Mouse (Mus musculus) myocyte (in vitro differentiated cells): ENCODE results near the gene Melk. TPM values are rescaled to one million over a fixed set of nuclear protein-coding genes. Genes with fewer than 3 reads are reported as not detected.

Experiments
- H3K27me3 ChIP-seq: one replicate; pipeline ENCODE4 v1.6.1; 2011; ENCODE audit not compliant: control insufficient read depth, insufficient read depth, insufficient read length
- H3K36me3 ChIP-seq: one replicate; pipeline ENCODE4 v1.6.1; 2011; ENCODE audit not compliant: control insufficient read depth, insufficient read depth
- H3K4me2 ChIP-seq: one replicate; pipeline ENCODE4 v1.6.1; 2011; ENCODE audit warnings: low read depth, control low read depth
- H3K4me3 ChIP-seq: one replicate; pipeline ENCODE4 v1.5.1; 2011; ENCODE audit warnings: mild to moderate bottlenecking, control low read depth, moderate library complexity
- H3K79me2 ChIP-seq: one replicate; pipeline ENCODE4 v1.6.1; 2011; ENCODE audit not compliant: control insufficient read depth, insufficient read depth
- H3ac ChIP-seq: one replicate; pipeline ENCODE4 v1.6.1; 2011; ENCODE audit not compliant: control insufficient read depth, insufficient read length
- CEBPB ChIP-seq: IDR thresholded peaks from 2 replicates; pipeline ENCODE4 v1.6.1; 2011; ENCODE audit warnings: mild to moderate bottlenecking, moderate library complexity; ENCODE audit not compliant: poor library complexity, insufficient read depth, severe bottlenecking
- E2F4 ChIP-seq: IDR thresholded peaks from one replicate; pipeline ENCODE4 v1.6.1; 2011; ENCODE audit warnings: mild to moderate bottlenecking, control low read depth, moderate library complexity; ENCODE audit not compliant: insufficient read depth
- MAX ChIP-seq: IDR thresholded peaks from one replicate; pipeline ENCODE4 v1.6.1; 2011; ENCODE audit warnings: low read depth, mild to moderate bottlenecking, control low read depth
- MYOD1 ChIP-seq, 3 experiments: IDR thresholded peaks; one replicate each; pipeline ENCODE4 v1.6.1; 2011; ENCODE audit warnings: control low read depth in 2 of 3, low read depth in 2 of 3, mild to moderate bottlenecking in 2 of 3, moderate library complexity in 1 of 3; ENCODE audit not compliant: insufficient read length in 2 of 3, control insufficient read depth in 1 of 3
- MYOG ChIP-seq, 3 experiments: IDR thresholded peaks; one replicate each; pipeline ENCODE4 v1.6.1; 2011; ENCODE audit warnings: control low read depth in 2 of 3, low read depth in 2 of 3, mild to moderate bottlenecking in 2 of 3; ENCODE audit not compliant: insufficient read length in 2 of 3, control insufficient read depth in 1 of 3, insufficient read depth in 1 of 3
- POLR2A ChIP-seq: IDR thresholded peaks from one replicate; pipeline ENCODE4 v1.6.1; 2011; ENCODE audit warnings: low read depth, mild to moderate bottlenecking, control low read depth, moderate library complexity; ENCODE audit not compliant: insufficient read length
- POLR2AphosphoS2 ChIP-seq: IDR thresholded peaks from one replicate; pipeline ENCODE4 v1.6.1; 2011; ENCODE audit warnings: low read depth, control low read depth; ENCODE audit not compliant: insufficient read length
- REST ChIP-seq: IDR thresholded peaks from one replicate; pipeline ENCODE4 v1.6.1; 2011; ENCODE audit warnings: mild to moderate bottlenecking, control low read depth, moderate library complexity; ENCODE audit not compliant: insufficient read depth, insufficient read length
- SRF ChIP-seq: IDR thresholded peaks from one replicate; pipeline ENCODE4 v1.6.1; 2011; ENCODE audit warnings: low read depth; ENCODE audit not compliant: control insufficient read depth, insufficient read length
- TCF12 ChIP-seq: IDR thresholded peaks from one replicate; pipeline ENCODE4 v1.6.1; 2011; ENCODE audit warnings: mild to moderate bottlenecking, control low read depth; ENCODE audit not compliant: poor library complexity, insufficient read depth, severe bottlenecking
- TCF3 ChIP-seq: IDR thresholded peaks from one replicate; pipeline ENCODE4 v1.6.1; 2011; ENCODE audit warnings: low read depth, control low read depth; ENCODE audit not compliant: insufficient read length
- USF1 ChIP-seq: IDR thresholded peaks from one replicate; pipeline ENCODE4 v1.6.1; 2011; ENCODE audit warnings: low read depth, mild to moderate bottlenecking, control low read depth, moderate library complexity
- polyA plus RNA-seq: library from polyadenylated mRNA; unstranded; fragments of >200 nt; fragmentation: generic; extraction: Trizol; gene quantifications from one replicate; pipeline ENCODE4 v1.2.1, GENCODE M21; 2012; ENCODE audit warnings: missing spikeins

The Melk gene
- polyA plus RNA-seq, 1 experiment = 8.9 TPM

- H3K27me3 ChIP-seq = no peaks in the 10 kb centered on the region
- no peak overlapping the region for H3K4me2 ChIP-seq
- no peak overlapping the region for H3K4me3 ChIP-seq
- TF ChIP-seq TCF12 = no peak
- TF ChIP-seq E2F4 = no peak
- TF ChIP-seq SRF = no peak
- TF ChIP-seq MYOG (IDR thresholded peaks at IDR 0.05; ENCODE audit: control insufficient read depth in 1 of 3, insufficient read depth in 1 of 3, insufficient read length in 2 of 3, low read depth in 2 of 3) = no peak
- TF ChIP-seq POLR2AphosphoS2 = no peak
- TF ChIP-seq TCF3 = no peak
- no peak for TF ChIP-seq POLR2A
- no peak overlapping the region for H3ac ChIP-seq
- peaks cover 21% of the 10 kb centered on the region for H3K79me2 ChIP-seq
- peaks cover 8% of the 10 kb centered on the region for H3K36me3 ChIP-seq
These were observed 5.9 kb downstream of the Melk start for GRCm38 (mm10) chr4:44306585-44306984.

GRCm38 (mm10) chr4:44310429-44310828, 9.8 kb downstream of the Melk start:
- H3K79me2 ChIP-seq = no peaks in the 10 kb centered on the region
- TF ChIP-seq CEBPB = no peak
- TF ChIP-seq MAX = no peak
- TF ChIP-seq TCF3 = no peak
- no peak for TF ChIP-seq USF1
- TF ChIP-seq MYOD1 (IDR thresholded peaks at IDR 0.05; ENCODE audit: control insufficient read depth in 1 of 3, insufficient read length in 2 of 3, low read depth in 2 of 3) = no peak
- TF ChIP-seq SRF = no peak
- no peak for TF ChIP-seq REST
- TF ChIP-seq POLR2AphosphoS2 = no peak
- TF ChIP-seq POLR2A = no peak
- TF ChIP-seq MYOG (IDR thresholded peaks at IDR 0.05; ENCODE audit: control insufficient read depth in 1 of 3, insufficient read depth in 1 of 3, insufficient read length in 2 of 3, low read depth in 2 of 3) = no peak
- TF ChIP-seq E2F4 = no peak
- TF ChIP-seq TCF12 = no peak
- no peak overlapping the region for H3K4me3 ChIP-seq
- H3K36me3 ChIP-seq = peaks cover 10% of the 10 kb centered on the region
- H3K27me3 ChIP-seq = no peaks in the 10 kb centered on the region
- no peak overlapping the region for H3K4me2 ChIP-seq
- no peak overlapping the region for H3ac ChIP-seq

- no peak overlapping the region for H3ac ChIP-seq
- no peak overlapping the region for H3K4me2 ChIP-seq
- TF ChIP-seq E2F4 (no peak), POLR2AphosphoS2 (no peak), USF1 (no peak), TCF3 (no peak), SRF (no peak), REST (no peak), TCF12 (no peak), CEBPB (no peak), MAX (no peak), MYOG (IDR thresholded peaks at IDR 0.05; ENCODE audit: control insufficient read depth in 1 of 3, insufficient read depth in 1 of 3, insufficient read length in 2 of 3, low read depth in 2 of 3) (no peak), POLR2A (no peak), MYOD1 (IDR thresholded peaks at IDR 0.05; ENCODE audit: control insufficient read depth in 1 of 3, insufficient read length in 2 of 3, low read depth in 2 of 3) (no peak)
- H3K79me2 ChIP-seq = no peaks in the 10 kb centered on the region
- H3K27me3 ChIP-seq = no peaks in the 10 kb centered on the region
- peaks cover 8% of the 10 kb centered on the region for H3K36me3 ChIP-seq
- H3K4me3 ChIP-seq = no peak overlapping the region
These were observed 10.2 kb downstream of the Melk start for GRCm38 (mm10) chr4:44310911-44311310.

GRCm38 (mm10) chr4:44316270-44316809, 15.7 kb downstream of the Melk start:
- Histone ChIP-seq H3K79me2 (no peaks in the 10 kb centered on the region), H3ac (no peak overlapping the region), H3K27me3 (no peaks in the 10 kb centered on the region), H3K4me2 (no peak overlapping the region), H3K4me3 (no peak overlapping the region), H3K36me3 (peaks cover 3% of the 10 kb centered on the region)
- TF ChIP-seq TCF3 = no peak
- no peak for TF ChIP-seq MYOG (IDR thresholded peaks at IDR 0.05; ENCODE audit: control insufficient read depth in 1 of 3, insufficient read depth in 1 of 3, insufficient read length in 2 of 3, low read depth in 2 of 3)
- TF ChIP-seq CEBPB = no peak
- no peak for TF ChIP-seq POLR2AphosphoS2
- TF ChIP-seq POLR2A = no peak
- no peak for TF ChIP-seq MAX
- TF ChIP-seq REST = no peak
- no peak for TF ChIP-seq USF1
- no peak for TF ChIP-seq TCF12
- no peak for TF ChIP-seq SRF
- no peak for TF ChIP-seq MYOD1 (IDR thresholded peaks at IDR 0.05; ENCODE audit: control insufficient read depth in 1 of 3, insufficient read length in 2 of 3, low read depth in 2 of 3)

- no peak for TF ChIP-seq E2F4
- TF ChIP-seq USF1 = no peak
- TF ChIP-seq TCF3 = no peak
- no peak for TF ChIP-seq SRF
- no peak for TF ChIP-seq TCF12
- no peak for TF ChIP-seq POLR2A
- TF ChIP-seq MYOG (IDR thresholded peaks at IDR 0.05; ENCODE audit: control insufficient read depth in 1 of 3, insufficient read depth in 1 of 3, insufficient read length in 2 of 3, low read depth in 2 of 3) = no peak
- TF ChIP-seq MYOD1 (IDR thresholded peaks at IDR 0.05; ENCODE audit: control insufficient read depth in 1 of 3, insufficient read length in 2 of 3, low read depth in 2 of 3) = no peak
- no peak for TF ChIP-seq POLR2AphosphoS2
- TF ChIP-seq MAX = no peak
- TF ChIP-seq REST = no peak
- TF ChIP-seq CEBPB = no peak
- Histone ChIP-seq H3K79me2 (no peaks in the 10 kb centered on the region), H3K27me3 (no peaks in the 10 kb centered on the region), H3K4me3 (no peak overlapping the region), H3K36me3 (no peaks in the 10 kb centered on the region), H3K4me2 (no peak overlapping the region), H3ac (no peak overlapping the region)
These were observed 19.8 kb downstream of the Melk start for GRCm38 (mm10) chr4:44320448-44320847.
